Mouse (Mus musculus): Measurements from ENCODE around the gene Dusp11. TPM values are rescaled to one million over a fixed set of nuclear protein-coding genes. Genes with fewer than 3 reads are reported as not detected.

The Dusp11 gene
- total RNA-seq, 2 experiments from 2014 or later = 116 to 129 TPM

Other genes with a start within 250 kb of the Dusp11 start
- gene Nat8f7, start 248.5 kb downstream of the Dusp11 start, total RNA-seq (2021) = 1 to 10 TPM; 2.6 to 3.3 TPM
- gene Nat8f3, start 195.9 kb downstream of the Dusp11 start, total RNA-seq (2021) = under 1 TPM; 0.50 to 0.53 TPM
- 1 to 10 TPM; 1.4 to 2.6 TPM for gene Nat8f6, start 140.7 kb downstream of the Dusp11 start, total RNA-seq (2021)
- gene Nat8f5, start 140.7 kb downstream of the Dusp11 start, total RNA-seq (2021) = 1 to 10 TPM; 6.0 to 9.5 TPM
- 1 to 10 TPM; 3.6 to 4.5 TPM for gene Nat8, start 129.6 kb downstream of the Dusp11 start, total RNA-seq (2021)
- gene Nat8f2, start 92.5 kb downstream of the Dusp11 start, total RNA-seq (2021) = 1 to 10 TPM; 1.9 to 2.3 TPM
- 10 to 100 TPM in 1 of 2 experiments, 1 to 10 TPM in 1; 8.0 to 13.5 TPM for gene Nat8f4, start 56.8 kb downstream of the Dusp11 start, total RNA-seq (2021)
- gene Tprkb, start 49.8 kb downstream of the Dusp11 start, total RNA-seq (2021) = 10 to 100 TPM; 40.7 to 56.0 TPM
- 10 to 100 TPM; 35.9 to 55.9 TPM for gene Nat8f1, start 46.0 kb downstream of the Dusp11 start, total RNA-seq (2021)
- not detected for gene Figla, start 54.5 kb upstream of the Dusp11 start, total RNA-seq (2021)
- gene Add2, start 67.0 kb upstream of the Dusp11 start, total RNA-seq (2021) = 1 to 10 TPM; 1.3 to 1.9 TPM
- 10 to 100 TPM; 12.0 to 20.8 TPM for gene Tgfa, start 233.6 kb upstream of the Dusp11 start, total RNA-seq (2021)